Mouse (Mus musculus) lung, postnatal 4 days (tissue): ENCODE results near the gene Dact2.
A peak's percentile ranks its signal among the peaks of the same experiment; 100 is the strongest.

Source experiments
- DNase-seq, 2 experiments: peaks; one replicate each; pipeline ENCODE4 v3.0.0; 2021

Gene Dact2

DNA sequence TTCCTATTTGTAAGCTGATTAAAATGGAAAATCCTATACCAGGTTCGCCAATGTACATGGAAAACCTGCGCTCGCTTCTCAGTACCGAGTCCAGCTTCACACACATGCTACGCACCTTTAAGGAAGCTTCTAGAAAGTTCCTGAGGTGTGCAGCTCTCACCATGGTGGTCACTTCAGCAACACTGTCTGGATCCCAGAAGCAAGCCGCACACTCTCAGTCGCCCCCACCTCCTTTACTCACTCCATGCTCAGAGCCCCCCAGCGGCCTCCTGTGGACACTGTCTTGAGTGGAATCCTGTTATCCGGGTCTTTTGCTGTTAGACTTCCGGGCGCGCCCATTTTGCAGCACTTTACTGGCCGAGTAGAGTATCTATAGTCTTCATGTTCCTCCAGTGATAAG lies at the start of gene Dact2:
Dact2 (minus strand) TSS at position 244 of the 400 bp plus-strand sequence.
- peak; percentile 42 to 53 for DNase-seq

- no peak for DNase-seq
These were observed 48.4 kb upstream of the Dact2 start for GRCm38 (mm10) chr17:14252456-14252855.

DNA sequence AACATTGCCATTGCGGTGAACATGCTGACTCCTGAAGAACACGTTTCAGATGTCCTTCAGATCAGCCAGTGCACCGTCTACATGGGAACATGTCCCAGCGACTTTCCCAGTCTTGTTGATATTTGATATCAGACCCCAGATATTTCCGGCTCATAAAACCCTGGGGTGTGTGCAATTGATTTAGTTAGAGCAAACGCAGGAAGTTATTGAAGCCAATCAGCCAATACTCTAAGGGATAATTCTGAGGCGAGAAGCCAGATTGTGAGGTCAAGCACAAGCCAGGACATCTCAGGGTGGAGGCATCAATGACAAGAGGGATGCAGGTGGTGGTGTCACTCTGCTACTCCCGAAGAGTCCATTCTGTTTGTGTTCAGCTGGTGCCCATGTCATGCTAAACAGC lies 46.3 kb upstream of the Dact2 start:
- DNase-seq, result no peak

DNA sequence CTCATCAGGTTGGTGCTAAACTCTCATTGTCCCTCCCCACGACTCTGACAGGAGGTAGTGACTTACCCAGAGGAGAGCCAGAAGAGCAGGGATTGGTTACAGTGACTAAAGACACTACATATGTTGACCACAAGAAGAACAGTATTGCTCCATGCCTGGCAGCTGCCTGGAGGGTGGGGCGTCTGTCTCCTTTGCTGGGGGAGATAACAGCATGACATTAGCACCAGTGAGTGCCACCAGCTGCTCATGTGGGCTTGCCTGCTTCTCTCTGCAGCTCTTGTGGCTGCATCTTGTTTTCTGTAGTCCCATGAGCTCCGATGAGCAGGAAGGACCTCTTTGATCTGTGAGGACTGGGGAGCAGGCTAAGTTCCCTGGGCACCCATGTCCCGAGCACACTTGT lies 45.5 kb upstream of the Dact2 start:
- peak; percentile 24 to 65 for DNase-seq

- DNase-seq, result no peak
These were observed 43.8 kb upstream of the Dact2 start for GRCm38 (mm10) chr17:14247931-14248330.

- DNase-seq, result no peak
These were observed 42.2 kb upstream of the Dact2 start for GRCm38 (mm10) chr17:14246266-14246665.

- peak; percentile 42 to 68 for DNase-seq
These were observed 40.3 kb upstream of the Dact2 start for GRCm38 (mm10) chr17:14244195-14244965.

GRCm38 (mm10) chr17:14242634-14243033 lies 38.5 kb upstream of the Dact2 start:
- no peak for DNase-seq

- DNase-seq, result no peak
These were observed 35.9 kb upstream of the Dact2 start for GRCm38 (mm10) chr17:14239960-14240359.

DNA sequence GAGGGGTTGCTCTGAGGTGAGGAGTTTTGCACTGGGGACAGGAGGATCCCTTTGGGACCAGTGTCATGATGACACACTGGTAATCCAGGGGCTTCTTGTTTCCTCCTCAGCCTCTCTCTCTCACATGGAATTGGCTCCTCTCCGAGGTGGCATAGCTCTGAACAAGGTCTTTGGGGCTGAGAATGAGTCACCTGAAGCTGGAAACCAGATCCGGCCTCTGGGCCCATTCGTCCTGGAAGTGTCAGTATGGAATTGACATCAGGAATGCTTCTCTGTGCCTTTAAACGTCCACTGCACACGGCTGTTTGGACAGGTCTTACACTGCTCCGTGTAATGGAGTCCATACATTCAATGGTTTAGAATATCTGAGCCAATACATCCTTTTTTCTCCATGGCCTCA lies 33.0 kb upstream of the Dact2 start:
- DNase-seq, result no peak

GRCm38 (mm10) chr17:14234774-14235389 lies 30.8 kb upstream of the Dact2 start:
- DNase-seq, result no peak

- no peak for DNase-seq
These were observed 29.6 kb upstream of the Dact2 start for GRCm38 (mm10) chr17:14233658-14234057.

GRCm38 (mm10) chr17:14232629-14233028 lies 28.5 kb upstream of the Dact2 start:
- DNase-seq, result peak; percentile 71 to 82

DNA sequence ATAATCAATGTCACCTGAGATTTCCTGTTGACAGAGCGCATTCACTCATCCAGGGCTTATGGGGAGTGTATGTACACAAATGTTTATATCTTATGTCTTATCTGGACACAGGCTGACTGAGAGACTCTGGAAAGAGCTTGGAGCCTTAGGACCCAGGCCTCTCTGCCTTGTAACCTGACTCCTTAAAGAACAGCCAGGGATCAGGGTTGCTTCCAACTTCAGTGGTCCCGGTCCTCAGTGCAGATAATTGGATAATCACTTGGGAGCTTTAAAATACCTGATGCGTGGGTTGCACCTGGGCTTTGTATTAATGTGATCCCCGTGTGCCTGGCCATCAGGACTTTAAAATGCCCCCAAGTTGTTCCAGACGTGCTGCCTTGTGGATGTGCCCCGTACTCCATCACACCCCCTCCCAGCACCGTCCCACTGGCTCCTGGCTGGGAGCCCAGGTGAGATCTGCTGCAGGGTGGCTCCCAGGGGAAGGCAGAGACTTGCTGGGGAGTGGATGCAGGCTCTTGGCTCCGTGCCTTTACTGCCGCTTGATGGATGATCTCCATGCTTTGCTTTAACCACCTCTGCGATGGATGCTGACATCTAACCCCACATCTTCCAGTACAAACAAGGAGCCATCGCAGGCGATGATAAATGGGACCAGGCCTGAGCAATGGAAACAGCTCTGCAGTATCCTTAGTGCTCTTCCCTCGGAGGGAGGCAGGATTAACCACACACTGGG lies 26.8 kb upstream of the Dact2 start:
- DNase-seq, result no peak

DNA sequence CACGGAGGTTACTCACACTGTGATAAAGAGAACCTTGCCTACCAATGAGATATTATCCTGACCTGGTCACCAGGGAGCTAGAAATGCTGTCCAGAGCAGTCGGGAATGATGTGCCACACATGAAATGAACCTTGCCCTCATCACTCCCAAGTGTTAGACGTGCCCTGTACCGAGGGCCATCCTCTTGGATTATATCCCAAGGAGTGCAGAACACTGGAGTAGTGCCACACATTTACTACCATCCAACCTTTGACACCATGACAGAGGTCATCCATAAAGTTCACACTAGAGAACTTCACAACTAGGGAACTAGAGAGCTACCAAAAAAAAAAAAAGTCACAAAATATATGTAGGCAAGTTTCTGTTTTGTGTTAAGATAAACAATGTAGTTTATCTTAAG lies 24.3 kb upstream of the Dact2 start:
- no peak for DNase-seq

- DNase-seq, result no peak
These were observed 23.5 kb upstream of the Dact2 start for GRCm38 (mm10) chr17:14227601-14228000.

- no peak for DNase-seq
These were observed 22.7 kb upstream of the Dact2 start for GRCm38 (mm10) chr17:14226778-14227177.

- DNase-seq, result no peak
These were observed 22.0 kb upstream of the Dact2 start for GRCm38 (mm10) chr17:14225982-14226652.

DNA sequence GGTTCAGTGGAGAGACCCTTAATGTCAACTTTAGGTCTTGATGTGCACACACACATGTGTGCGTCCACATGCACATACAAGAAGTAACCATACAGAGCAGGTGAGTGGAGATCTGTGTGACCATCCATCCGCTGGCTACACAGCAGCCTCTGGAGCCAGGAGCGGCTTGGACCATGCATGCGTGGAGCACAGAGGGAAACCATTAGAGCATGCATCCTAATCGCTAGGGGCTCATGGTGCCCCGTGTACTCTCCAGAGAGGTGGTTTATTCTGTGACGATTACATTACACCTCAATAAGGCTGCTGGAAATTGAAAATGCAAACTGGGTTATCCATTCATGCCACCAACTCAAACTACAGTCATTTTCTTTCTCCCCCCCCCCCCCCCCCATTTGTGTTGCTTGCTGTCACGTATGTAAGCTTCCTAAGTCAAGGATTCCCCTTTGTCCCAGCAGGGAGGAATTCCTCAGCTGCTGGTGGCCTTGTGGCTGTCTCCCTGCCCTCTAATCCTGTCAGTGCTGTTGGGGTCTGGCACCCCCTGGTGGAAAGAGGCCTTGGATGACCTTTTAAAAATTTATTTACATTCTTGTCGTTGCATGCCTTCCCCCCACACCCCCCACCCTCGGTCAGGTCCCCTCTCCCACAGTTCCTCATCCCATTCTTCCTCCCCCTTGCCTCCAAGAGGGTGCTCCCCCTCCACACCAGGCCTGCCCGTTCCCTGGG lies 17.9 kb upstream of the Dact2 start:
- no peak for DNase-seq

DNA sequence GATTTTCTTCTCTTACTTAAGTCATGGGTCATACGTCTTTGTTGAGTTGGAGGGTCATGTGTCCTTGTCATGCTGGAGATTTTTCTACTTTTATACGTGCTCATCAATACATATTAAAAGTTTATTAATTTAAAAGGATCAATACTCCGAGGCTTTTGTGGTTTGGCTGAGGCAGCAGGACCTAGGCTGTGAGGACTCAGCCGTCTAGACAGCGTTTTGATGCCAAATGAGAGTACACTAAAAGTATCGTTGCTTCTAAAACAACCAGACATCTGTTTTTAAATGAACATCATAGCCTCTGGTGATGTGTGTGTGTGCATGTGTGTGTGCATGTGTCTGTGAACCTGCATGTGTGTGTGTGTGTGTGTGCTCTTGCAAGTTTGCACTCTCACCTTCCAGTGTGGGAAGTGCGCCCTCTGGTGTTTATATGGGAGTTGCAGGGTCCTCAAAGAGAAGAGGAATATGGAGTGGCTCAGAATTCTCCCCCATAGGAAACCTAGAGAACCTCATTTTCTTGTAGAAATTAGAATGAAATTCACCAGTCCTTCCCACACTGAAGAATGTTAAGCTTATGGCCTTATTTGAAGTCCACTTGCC lies 16.6 kb upstream of the Dact2 start:
- peak in 1 of 2 experiments; percentile 56 for DNase-seq

DNA sequence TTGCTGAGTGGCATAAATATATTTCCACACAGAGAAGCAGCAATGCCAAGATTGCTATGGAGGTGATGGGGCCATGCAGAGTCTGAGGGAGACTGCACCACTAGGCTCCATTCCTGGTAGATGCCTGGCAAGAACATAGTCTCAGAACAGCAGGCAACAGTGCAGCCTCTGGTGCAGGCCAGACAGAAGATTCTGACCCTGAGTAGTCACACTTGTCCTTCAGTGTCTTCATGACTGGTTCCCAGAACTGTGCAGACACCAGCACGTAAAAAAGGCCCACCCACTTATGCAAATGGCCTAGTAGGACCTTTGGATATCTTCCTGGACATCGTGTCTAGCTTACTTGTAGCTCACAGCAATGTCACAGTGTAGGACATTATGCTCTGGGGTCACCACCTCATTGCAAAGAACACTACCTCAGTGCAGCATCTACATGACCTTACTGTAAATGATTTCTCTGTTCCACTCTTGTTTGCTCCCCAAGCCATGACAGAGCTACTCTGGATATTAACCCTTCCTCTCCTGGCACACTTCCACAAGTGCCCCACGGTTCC lies 9.9 kb upstream of the Dact2 start:
- DNase-seq, result no peak

DNA sequence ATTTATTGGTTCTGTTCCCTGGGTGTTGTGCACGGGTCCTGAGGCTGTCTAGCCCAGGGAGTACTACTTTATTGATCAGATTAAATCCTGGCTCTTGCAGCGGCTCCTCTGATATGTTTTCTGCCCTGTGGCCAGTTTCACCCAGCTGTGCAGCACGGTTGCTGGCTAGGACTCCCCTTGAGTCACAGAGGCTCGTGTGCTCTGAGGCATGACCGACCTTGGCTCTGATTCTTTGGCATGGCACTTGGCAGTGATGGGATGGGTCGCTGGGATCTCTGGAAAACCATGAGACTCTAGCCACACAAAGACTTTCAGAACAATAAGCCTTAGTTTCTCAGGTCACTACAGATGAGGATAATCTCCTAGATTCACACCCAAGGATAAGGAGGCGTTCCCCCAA lies 8.7 kb upstream of the Dact2 start:
- DNase-seq, result no peak
